Mouse (Mus musculus): Measurements from ENCODE around the gene Saa1. TPM values are rescaled to one million over a fixed set of nuclear protein-coding genes. Genes with fewer than 3 reads are reported as not detected.
A peak's percentile ranks its signal among the peaks of the same experiment; 100 is the strongest.
"Not testable (repeated sequence)": the region's sequence is repeated elsewhere in the genome, so short reads cannot be mapped to it uniquely, and the experiment has no call there.

Gene Saa1
- total RNA-seq (2022) = not detected

DNA sequence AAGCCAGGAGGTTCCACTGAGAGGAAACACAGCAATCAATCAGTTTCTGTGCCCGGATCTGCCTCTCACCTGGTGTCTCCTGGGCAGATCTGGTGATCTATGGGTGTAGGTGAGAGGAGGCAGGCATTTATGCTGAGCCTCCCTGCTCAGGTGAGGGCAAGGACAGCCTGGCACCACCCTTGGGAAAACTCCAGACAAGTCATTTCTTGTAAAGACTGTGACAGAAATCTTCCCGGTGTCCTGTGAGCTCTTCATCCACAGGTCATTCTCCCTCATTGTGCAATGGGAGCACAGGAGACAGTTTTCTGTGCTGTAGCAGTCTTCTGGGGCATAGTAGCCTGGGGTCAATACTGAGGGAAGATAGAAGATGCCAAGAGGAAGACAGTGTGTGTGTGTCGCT lies at the start of gene Saa1:
Saa1 (minus strand) TSS at position 101 of the 400 bp plus-strand sequence.
- DNase-seq (ENCODE audit: low spot score in 2 of 2) = not testable (repeated sequence)

DNA sequence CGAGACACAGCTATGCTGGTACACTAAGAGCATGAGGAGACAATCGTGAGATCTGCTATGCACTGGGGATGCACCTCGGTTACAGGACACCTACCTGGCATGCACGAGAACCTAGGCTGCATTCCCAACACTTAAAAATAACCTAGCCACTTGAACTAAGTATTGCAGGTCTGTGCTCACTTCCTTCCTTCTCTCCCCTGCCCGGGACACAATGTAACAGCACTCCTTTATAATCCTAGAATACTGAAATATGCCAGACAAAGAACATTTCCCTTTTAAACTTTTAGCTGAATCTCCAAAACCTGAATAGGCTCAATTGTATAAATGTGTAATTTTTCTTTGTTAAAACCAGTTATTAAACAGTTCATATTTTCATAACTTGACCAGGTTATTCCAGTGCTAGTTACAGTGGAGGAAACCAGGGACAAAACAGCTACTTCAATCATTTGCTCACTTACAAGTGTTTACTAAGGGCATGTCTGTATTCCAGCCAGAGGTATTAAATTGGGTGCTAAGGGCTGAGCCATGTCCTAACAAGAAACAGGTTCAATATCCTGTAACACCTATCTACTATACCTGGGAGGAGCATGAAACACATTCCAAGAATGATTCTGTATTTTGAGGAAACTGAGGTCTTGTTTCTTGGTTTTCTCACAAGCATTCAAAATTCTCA lies 46.5 kb upstream of the Saa1 start:
- DNase-seq (ENCODE audit: low spot score in 2 of 2) = no peak

DNA sequence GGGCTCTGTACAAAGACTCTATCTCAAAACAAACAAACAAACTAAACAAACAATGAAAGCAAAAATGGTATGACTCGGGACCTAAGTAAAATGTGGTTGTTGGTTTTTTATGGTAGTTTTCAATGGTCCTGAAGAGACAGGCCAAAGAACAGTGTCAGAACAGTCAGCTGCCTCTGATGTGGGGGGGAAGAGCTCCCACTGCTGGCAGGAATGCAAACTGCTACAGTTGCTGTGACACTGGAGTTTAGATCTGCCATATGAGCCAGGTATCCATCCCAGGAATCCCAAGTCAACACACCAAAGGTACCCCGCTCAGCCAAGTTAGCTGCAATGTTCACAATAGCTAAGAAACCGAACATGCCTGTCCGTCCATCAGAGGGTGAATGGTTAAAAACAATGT lies 27.9 kb upstream of the Saa1 start:
- DNase-seq (ENCODE audit: low spot score in 2 of 2) = peak in 1 of 2 experiments; percentile 31

DNA sequence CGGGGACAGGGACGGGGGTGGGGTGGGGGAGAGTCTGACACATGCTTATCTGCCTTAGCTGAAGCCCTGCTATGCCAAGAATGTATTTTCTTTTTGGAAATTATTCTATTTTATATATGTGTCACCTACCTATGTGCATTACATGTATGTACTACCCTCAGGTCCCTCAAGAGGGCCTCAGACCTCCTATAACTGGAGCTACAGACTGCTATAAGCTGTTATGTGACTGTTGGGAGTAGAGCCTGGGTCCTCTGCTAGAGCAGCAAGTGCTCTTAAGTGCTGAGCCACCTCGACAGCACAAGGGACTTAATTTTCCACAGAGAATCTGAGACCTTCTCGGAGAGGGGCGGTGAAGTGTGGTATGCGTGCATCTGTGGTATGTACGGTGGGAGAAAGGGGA lies 25.7 kb upstream of the Saa1 start:
- DNase-seq (ENCODE audit: low spot score in 2 of 2) = no peak

DNA sequence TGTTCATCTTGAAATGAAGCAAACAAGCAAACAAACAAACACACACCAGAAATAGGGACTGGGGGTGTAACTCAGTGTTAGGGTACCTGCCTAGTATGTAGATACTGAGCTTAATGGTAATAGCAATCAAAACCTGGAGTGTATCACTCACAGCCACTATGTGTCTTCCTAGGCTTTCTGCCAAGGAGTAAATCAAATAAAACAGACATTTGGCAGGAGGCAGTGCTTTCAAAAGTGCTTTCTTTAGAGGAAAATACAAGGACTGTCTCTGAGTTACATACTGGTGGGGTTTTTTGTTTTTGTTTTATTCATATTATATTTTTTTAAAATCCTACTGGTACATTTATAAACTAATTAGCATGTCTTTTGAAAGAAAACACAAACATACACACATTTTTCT lies 24.6 kb upstream of the Saa1 start:
- DNase-seq (ENCODE audit: low spot score in 2 of 2) = no peak

DNA sequence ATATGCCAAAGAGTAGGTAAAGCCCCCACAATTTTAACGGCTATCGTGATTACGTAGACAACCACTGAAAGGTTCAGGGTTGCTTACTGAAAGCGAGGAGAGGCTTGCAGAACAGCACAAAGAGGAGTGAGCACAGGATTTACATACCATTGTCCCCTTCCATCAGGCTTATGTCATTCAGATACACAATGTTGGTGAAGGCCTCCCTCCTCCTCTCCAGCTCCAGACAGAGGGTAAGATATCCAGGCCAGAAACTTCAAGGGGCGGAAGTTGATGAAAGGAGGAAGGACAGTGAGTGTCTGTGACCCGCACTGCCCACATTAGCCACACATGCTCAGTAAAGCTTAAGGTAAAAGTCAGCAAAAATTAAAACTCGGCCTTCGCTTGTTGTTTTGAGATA lies 21.9 kb upstream of the Saa1 start:
- no peak for DNase-seq (ENCODE audit: low spot score in 2 of 2)

DNA sequence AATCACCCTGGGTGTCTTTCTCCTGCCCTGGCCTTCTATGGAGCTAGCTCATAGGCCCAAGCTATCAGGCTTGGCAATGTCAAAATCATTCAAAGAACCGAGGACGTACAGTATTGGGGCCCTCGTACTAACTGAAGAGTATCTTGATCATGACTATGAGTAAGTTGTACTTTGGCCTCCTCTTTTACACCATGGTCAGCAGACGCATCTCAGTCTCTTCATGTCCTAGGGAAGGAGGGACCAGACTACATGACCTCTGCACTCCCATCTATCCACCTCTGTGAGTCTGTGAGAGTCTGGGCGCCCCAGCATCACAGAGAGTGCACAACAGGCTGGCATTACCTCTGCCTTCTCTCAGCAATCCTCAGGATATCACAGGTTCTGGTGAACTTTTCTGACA lies 19.8 kb upstream of the Saa1 start:
- no peak for DNase-seq (ENCODE audit: low spot score in 2 of 2)

DNA sequence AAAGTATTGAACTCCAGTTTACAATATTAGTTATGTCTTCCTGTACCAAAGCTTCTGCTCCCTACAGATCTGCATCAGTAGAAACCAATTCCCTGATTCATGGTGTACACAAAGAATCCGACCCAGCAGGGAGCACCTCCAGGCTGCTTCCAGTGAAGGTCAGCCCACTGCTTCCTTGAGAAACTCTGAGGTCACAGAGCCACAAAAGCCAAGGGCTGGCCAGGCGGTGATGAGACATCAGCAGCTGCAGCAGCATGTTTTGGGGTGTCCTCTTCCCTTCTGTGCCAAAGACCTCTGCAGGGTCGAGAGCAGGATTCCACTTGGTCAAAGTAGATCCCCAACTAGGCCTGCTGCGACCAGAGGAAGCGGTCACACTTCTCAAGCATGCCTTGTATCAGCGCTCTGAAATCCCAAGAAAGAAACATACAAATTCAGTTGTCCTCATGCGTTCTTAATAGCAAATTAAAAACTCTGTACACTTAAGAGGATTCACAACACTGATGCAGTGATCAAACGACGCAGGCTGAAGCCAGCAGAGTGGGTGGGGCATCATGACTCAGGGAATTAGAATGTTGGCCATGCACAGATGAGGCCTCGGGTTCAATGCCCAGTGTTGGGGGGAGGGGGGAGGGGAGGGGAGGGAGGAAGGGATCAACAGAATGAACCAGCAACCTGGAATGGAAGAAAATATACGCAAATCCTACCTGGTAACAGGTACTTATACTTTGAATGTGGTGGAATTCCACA lies 18.4 kb upstream of the Saa1 start:
- no peak for DNase-seq (ENCODE audit: low spot score in 2 of 2)

DNA sequence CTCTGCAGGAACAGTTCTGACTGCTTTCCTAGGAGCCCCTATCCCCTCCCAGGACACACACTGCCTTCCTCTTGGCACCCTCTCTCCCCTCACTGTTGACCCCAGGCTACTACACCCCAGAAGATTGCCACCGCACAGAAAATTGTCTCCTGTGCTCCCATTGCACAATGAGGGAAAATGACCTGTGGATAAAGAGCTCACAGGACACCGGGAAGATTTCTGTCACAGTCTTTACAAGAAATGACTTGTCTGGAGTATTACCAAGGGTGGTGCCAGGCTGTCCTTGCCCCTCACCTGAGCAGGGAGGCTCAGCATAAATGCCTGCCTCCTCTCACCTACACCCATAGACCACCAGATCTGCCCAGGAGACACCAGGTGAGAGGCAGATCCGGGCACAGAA lies 8.7 kb upstream of the Saa1 start, which contains the start of gene Saa2:
Saa2 (plus strand) TSS at position 301 of the 400 bp plus-strand sequence.
- no peak for DNase-seq (ENCODE audit: low spot score in 2 of 2)

DNA sequence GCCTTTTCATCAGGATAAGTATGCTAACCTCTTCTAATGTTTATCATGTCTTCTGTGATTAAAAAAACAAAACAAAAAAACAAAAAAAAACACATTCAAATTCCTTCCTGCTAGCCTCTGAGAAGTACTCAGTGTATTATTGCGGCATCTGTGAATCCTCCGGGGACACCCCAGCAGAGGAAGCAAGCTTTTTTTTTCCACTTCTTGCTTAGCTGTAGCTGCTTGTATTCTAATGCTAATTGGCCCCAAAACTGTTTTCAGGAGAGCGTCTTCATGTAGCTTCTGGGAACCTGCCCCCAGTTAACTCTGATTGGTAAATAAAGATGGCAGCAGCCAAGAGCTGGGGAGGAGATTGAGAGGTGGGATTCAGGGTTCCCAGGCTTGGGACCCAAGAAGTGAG lies 5.7 kb upstream of the Saa1 start:
- no peak for DNase-seq (ENCODE audit: low spot score in 2 of 2)

DNA sequence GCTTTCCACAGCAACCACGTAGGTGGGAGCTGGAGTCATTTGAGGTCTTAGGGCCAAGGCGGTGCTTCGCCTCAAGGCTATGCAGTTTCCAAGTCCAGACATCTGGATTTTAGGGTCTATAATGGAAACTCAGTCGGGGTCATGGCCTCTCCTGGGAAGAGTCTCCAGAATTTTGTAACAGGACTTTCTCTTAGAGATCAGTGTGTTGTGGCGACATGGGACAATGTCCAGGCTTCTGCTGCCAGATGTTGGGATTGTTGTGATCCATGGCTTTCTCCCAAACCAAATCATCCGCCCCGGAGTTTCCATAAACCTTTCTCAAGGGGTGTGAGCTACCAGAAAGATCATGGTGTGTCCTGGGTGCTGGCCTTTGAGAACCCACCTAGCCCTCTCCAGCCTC lies 3.6 kb upstream of the Saa1 start:
- DNase-seq (ENCODE audit: low spot score in 2 of 2) = peak; percentile 36 to 45

DNA sequence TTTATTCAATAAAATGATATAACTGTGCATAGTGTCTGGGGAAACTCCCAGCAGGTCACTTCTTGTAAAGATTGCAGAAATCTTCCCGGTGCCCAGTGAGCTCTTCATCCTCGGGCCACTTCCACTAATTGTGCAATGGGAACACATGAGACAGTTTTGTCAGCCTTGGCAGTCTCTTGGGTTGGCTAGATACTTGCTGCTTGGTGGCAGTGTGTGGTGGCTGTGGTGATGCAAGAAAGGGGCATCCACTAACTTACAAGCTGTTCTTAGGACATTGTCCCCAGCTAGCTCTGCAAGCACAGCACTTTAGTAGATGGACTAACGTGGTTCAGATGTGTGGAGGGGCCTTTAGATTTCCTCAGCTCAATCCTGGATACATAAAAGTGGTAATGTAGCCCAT lies 3.0 kb upstream of the Saa1 start:
- no peak for DNase-seq (ENCODE audit: low spot score in 2 of 2)

DNA sequence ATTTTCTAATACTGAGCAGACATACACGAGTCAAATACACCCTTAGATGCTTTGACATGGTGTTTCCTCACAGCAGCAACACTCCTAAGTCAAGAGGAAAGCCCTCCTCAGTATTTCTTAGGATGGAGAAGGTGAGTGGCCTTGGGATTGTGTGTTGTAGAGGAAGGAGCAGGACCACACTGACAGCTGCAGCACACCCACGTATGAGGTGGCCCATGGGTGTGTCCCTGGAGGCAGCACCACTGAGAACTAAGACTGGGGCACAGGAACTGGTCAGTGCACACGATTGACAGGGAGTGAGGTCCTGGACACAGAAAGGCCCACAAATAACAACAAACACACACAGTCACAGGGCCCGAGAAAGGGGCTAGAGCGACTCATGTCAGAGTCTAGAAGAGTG lies 2.7 kb downstream of the Saa1 start:
- DNase-seq (ENCODE audit: low spot score in 2 of 2) = not testable (repeated sequence)

DNA sequence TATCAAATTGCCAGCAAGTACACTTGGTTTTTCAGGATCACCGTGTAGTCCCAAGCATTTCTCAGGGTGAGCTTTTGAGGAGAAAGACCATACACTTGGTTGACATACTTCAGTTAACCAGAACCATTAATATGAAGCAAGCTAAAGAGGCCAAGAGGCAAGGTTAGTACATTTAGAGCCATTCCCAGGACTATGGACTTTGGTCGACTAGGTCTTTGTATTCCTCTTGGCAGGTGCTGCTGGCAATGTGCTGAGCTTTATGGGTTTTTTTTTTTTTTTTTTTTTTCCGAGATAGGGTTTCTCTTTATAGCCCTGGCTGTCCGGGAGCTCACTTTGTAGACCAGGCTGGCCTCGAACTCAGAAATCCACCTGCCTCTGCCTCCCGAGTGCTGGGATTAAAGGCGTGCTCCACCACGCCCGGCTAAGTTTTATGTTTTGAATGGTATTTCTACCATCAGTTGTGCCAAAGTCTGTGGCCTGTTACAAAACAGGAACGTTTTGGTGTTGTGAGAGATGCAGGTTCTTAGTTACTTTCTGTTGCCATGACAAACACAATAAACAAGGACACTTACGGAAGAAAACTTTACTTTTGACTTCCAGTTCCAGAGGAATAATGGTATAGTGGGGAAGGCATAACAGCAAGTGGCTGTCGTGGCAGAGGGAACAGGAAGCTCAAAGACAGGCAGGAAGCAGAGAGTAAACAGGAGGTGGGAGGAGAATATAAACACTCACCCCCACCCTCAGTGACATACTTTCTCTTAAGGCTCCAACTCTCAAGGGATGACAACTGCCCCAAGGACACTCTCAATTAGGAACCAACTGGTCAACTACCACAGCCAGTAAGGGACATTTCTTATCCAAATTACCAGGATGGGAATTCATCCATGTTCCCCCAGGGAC lies 4.0 kb downstream of the Saa1 start:
- DNase-seq (ENCODE audit: low spot score in 2 of 2) = no peak

DNA sequence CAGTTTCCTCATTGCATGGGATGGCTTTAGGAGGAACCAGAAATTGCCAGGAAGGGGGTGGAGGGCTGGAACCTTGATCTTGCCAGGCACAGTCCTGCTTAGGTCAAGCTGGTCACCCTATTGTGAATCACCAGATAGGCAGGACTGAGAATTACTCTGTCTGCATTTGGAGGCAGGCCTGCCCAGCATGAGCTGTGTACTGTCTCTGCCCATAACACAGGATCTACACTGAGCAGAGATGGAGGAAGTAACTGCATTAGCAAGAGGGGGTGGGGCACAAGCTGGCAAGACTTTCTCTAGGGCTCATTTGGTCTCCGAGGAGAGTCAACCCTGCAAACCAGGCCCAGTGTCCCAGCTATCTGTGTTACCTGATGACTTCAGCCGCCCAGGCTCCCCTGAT lies 7.8 kb downstream of the Saa1 start:
- no peak for DNase-seq (ENCODE audit: low spot score in 2 of 2)

DNA sequence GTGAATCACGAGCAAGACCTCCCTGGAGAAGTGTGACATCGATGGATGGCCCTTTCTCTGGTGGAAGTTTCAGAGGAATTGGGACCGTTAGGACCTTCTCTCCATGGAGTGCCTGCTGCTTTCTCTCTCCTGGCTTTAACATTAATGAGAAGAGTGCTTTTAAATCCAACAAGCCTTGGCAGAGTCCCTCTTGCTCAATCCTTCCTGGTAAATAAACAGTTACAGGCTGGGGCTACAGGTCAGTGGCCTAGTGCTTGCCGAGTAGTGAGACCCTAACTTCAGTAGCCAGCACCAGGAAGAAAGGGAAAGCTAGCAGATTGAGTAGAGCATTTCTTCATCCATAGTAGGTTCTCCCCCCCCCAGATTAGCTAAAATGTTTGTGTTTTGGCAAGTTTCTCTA lies 10.3 kb downstream of the Saa1 start, which contains the start of gene Saa4:
Saa4 (minus strand) TSS at position 146 of the 400 bp plus-strand sequence.
- no peak for DNase-seq (ENCODE audit: low spot score in 2 of 2)

DNA sequence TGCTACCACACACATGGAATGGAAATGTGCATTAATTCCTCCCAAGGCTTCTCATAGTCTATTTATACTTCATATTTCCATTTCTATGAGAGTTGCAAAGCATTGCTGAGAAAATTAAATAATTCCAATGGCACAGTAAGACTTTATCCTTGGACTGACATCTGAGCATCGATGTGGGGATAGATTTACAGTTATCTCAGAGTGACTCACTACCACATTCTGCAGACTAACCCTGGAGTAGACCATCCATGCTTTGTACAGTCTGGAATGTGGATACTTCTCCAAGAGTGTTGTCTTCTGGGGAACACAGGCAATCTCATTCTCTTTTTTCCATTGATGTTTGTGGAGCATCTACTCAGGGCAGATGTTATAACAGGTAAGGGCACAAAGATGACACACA lies 15.2 kb downstream of the Saa1 start:
- no peak for DNase-seq (ENCODE audit: low spot score in 2 of 2)

DNA sequence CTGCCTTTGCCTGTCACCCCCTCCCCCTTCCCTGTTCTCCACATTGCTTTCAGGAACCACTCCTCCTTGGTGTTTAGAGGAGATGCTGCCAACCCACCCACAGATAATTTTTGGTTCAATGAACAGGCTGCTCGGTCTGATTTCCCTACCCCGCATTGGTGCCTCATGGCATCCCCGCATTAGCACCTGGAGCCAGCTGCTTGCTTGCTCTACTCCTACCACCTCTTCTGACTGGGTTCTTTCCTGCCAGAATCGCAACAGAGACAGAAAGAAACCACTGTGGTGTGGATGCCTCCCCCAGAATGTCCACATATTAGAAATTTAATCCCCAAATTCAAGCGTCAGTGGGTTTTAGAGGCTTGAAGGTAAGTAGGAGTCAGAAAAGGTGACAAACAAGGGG lies 18.4 kb downstream of the Saa1 start:
- DNase-seq (ENCODE audit: low spot score in 2 of 2) = no peak

DNA sequence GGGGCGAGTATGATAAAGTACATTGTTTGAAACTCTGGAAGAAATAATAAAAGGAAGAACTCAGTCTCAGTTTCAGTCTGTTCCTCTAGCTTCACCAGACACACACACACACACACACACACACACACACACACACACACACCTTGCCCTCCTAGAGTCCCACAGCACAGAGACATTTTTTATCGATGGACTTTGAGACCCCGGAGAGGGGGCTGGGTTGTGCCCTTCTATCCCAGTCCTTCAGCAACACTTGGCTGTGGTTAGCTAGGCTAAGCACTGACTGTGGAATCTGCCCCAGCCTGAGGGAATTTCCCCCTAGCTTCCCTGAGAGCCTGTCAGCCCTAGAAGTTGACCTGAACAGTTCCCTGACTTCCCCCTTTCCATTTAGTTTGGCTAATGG lies 18.9 kb downstream of the Saa1 start:
- no peak for DNase-seq (ENCODE audit: low spot score in 2 of 2)

DNA sequence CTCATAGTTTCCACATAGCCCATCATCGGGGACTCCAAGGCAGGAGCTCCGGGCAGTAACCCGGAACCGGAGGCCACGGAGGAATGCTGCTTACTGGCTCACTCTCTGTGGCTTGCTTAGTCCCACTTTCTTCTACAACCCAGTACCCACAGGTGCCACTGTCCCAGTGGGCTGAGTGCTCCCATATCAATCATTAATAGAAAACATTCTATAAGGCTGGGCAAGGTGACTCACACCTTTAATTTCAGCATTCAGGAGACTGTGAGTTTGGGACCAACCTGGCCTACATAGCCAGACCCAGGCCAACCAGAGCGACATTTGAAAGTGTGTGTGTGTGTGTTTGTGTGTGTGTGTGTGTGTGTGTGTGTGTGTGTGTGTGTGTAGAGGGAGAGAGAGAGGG lies 19.4 kb downstream of the Saa1 start:
- DNase-seq (ENCODE audit: low spot score in 2 of 2) = no peak

DNA sequence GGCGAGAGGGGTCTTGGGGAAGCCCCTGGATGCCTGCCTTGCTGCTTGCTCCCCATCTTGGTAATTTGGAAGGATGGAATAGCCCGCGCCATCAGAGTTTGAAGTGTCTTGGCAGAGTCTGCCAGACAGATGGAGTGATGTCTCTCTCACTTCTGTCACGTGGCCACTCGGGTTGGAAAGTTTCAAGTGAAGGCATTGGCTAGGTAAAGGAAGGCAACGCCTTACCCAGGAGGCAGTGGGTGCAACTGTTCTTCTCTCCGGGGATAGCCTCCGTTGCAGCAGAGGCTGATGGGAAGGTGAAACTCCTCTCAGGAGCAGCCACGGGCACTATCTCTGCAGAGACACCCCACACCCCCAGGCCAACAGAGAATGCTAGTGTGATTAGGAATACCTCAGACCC lies 22.3 kb downstream of the Saa1 start:
- no peak for DNase-seq (ENCODE audit: low spot score in 2 of 2)

DNA sequence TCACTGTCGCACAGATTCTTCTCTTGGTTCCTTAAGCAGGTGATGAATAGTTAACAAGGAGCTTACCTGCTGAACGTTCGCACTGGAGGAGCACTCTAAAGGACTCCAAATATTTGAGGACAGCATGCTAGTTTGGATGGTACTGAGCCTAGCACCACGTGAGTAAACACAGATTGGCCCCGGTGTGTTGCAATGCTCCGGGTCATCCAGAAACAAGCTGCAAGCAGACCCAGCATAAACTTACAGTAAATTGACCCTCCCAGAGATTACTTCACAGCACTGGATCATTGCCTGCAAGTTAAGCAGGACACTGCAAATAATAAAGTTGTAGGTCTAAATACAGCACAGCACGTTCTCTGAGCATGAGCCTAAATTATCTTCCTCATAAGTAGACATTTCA lies 23.3 kb downstream of the Saa1 start:
- peak; percentile 26 to 42 for DNase-seq (ENCODE audit: low spot score in 2 of 2)
